Mouse (Mus musculus): ENCODE data around the gene Bad.
A peak's percentile ranks its signal among the peaks of the same experiment; 100 is the strongest.
"Not testable (repeated sequence)": the region's sequence is repeated elsewhere in the genome, so short reads cannot be mapped to it uniquely, and the experiment has no call there.

The Bad gene

GRCm38 (mm10) chr19:6987061-6987903, 45.6 kb downstream of the Bad start, which contains the start of gene Vegfb:
Gene Vegfb (minus strand): TSS chr19:6987651.
- DNase-seq: peak; percentile 84

GRCm38 (mm10) chr19:6987904-6988285, 46.2 kb downstream of the Bad start:
- DNase-seq: no peak

GRCm38 (mm10) chr19:6989251-6989650, 47.6 kb downstream of the Bad start:
- DNase-seq: peak; percentile 12

- no peak for DNase-seq
Observed at GRCm38 (mm10) chr19:6990712-6991111, 49.1 kb downstream of the Bad start.

GRCm38 (mm10) chr19:6991166-6991565, 49.5 kb downstream of the Bad start:
- not testable (repeated sequence) for DNase-seq

GRCm38 (mm10) chr19:6992011-6992858, 50.6 kb downstream of the Bad start, which contains the start of gene Dnajc4:
Gene Dnajc4 (minus strand): TSS chr19:6992572.
- peak; percentile 98 for DNase-seq

- no peak for DNase-seq
Observed at GRCm38 (mm10) chr19:6993011-6993770, 51.5 kb downstream of the Bad start.

- no peak for DNase-seq
Observed at GRCm38 (mm10) chr19:6994002-6994401, 52.3 kb downstream of the Bad start.

GRCm38 (mm10) chr19:6994489-6994888, 52.8 kb downstream of the Bad start:
- no peak for DNase-seq

GRCm38 (mm10) chr19:6995255-6995991, 53.8 kb downstream of the Bad start:
- no peak for DNase-seq

GRCm38 (mm10) chr19:6996006-6996405, 54.3 kb downstream of the Bad start, which contains the start of the genes Nudt22 and Trpt1:
Gene Nudt22 (minus strand): TSS chr19:6996117.
Gene Trpt1 (plus strand): TSS chr19:6996131.
- peak; percentile 94 for DNase-seq

- no peak for DNase-seq
Observed at GRCm38 (mm10) chr19:6997721-6998290, 56.1 kb downstream of the Bad start.

GRCm38 (mm10) chr19:6999360-7000063, 57.9 kb downstream of the Bad start:
- no peak for DNase-seq

Measured in kidney, postnatal 10 days (tissue).